In the genomic region with DNA sequence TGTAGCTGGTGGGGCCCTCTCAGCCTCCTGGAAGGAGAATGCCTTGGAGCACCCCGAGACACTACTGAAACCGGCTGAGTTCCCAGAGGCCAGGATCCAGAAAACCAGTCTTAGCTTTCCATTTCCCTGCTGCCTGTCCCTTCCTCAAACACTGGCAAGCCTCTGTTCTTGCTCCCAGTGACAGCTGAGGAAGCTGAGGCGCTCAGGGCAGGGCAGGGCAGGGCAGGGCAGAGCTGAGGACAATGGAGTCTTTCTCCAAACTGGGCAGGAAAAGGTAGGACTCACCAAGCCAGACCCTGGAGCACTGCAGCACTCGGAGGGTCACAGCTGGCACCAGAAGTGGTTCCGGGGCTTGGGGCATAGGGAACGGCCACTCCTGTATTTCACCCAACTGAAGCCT, we compare ENCODE assay signal across 19 mouse cellular contexts. TPM values are rescaled to one million over a fixed set of nuclear protein-coding genes. Genes with fewer than 3 reads are reported as not detected.
DNase-seq lines count a peak whose midpoint lies in the region; ATAC-seq and TF ChIP-seq lines count a peak whose summit lies in the region.
"Had no signal": no experiment of that assay in that cellular context is flagged by ENCODE, and none has a peak within 500 bp of the region (broad histone marks: within the 10 kb centered on the region; RNA-seq: fewer than 3 reads in every experiment).

No protein-coding gene starts in this region.

- no peaks in the 10 kb centered on the region for H3K9me3 ChIP-seq in embryonic facial prominence, embryonic 10.5 days
- no peaks in the 10 kb centered on the region for H3K9me3 ChIP-seq in embryonic facial prominence, embryonic 14.5 days (ENCODE audit: control insufficient read depth, low read length)
- H3K9me3 ChIP-seq: forebrain, embryonic 15.5 days; heart, embryonic 15.5 days; hindbrain, embryonic 10.5 days had no signal

- H3K79me2 ChIP-seq in myocyte (ENCODE audit: control insufficient read depth, insufficient read depth): peaks cover 23% of the 10 kb centered on the region

- 51% methylated on average over 6 of the region's 6 CpGs for WGBS in embryonic facial prominence, embryonic 10.5 days
- WGBS in embryonic facial prominence, embryonic 14.5 days: 51% methylated on average over 6 of the region's 6 CpGs

- H3K27me3 ChIP-seq in embryonic facial prominence, embryonic 10.5 days (replicated peaks; ENCODE audit: low read depth, poor library complexity, severe bottlenecking): no peaks in the 10 kb centered on the region
- no peaks in the 10 kb centered on the region for H3K27me3 ChIP-seq in embryonic facial prominence, embryonic 14.5 days (replicated peaks; ENCODE audit: control insufficient read depth, insufficient read depth, low read length)
- no peaks in the 10 kb centered on the region for H3K27me3 ChIP-seq in myocyte (ENCODE audit: control insufficient read depth, insufficient read depth, insufficient read length)
- H3K27me3 ChIP-seq: forebrain, embryonic 15.5 days; heart, embryonic 15.5 days had no signal

- 0 out of 2 replicates have a peak, but pooled peaks have one; percentile 11 for ATAC-seq in embryonic facial prominence, embryonic 14.5 days (ENCODE audit: low read depth)
- ATAC-seq: forebrain, embryonic 15.5 days; hindbrain, embryonic 16.5 days had no signal

- no peak overlapping the region for H3K4me2 ChIP-seq in embryonic facial prominence, embryonic 14.5 days (ENCODE audit: low read depth, low read length)
- H3K4me2 ChIP-seq in myocyte (ENCODE audit: low read depth): no peak overlapping the region
- H3K4me2 ChIP-seq: forebrain, embryonic 15.5 days; heart, embryonic 11.5 days; heart, embryonic 15.5 days had no signal

- H3K4me3 ChIP-seq in embryonic facial prominence, embryonic 10.5 days: 0 out of 2 replicates have a peak overlapping the region, but pooled peaks have one; percentile 5
- no peak overlapping the region for H3K4me3 ChIP-seq in embryonic facial prominence, embryonic 14.5 days (ENCODE audit: low read depth, low read length)
- H3K4me3 ChIP-seq in myocyte: no peak overlapping the region
- H3K4me3 ChIP-seq: forebrain, embryonic 15.5 days; heart, embryonic 15.5 days; hindbrain, embryonic 10.5 days had no signal

- H3K36me3 ChIP-seq in embryonic facial prominence, embryonic 10.5 days (replicated peaks): peaks cover 78% of the 10 kb centered on the region
- peaks cover 46% of the 10 kb centered on the region; the same call in 1 of the 2 replicates for H3K36me3 ChIP-seq in embryonic facial prominence, embryonic 14.5 days (ENCODE audit: control insufficient read depth, insufficient read depth, low read length)
- H3K36me3 ChIP-seq in myocyte (ENCODE audit: control insufficient read depth, insufficient read depth): peaks cover 3% of the 10 kb centered on the region
- H3K36me3 ChIP-seq: heart, embryonic 15.5 days had no signal

- H3K9ac ChIP-seq in embryonic facial prominence, embryonic 14.5 days (ENCODE audit: low read depth, low read length): no peak overlapping the region
- H3K9ac ChIP-seq: forebrain, embryonic 15.5 days; heart, embryonic 15.5 days had no signal

- peak; percentile 37 for DNase-seq in cerebellum, adult 9-11 months
- no peak for DNase-seq in cerebellum, adult 11-12 months
- no peak for DNase-seq in embryonic facial prominence, embryonic 10.5 days (ENCODE audit: low spot score)
- no peak for DNase-seq in embryonic facial prominence, embryonic 14.5 days (ENCODE audit: low spot score)
- no peak for DNase-seq in left cerebral cortex, adult 9 months (ENCODE audit: low spot score in 2 of 2)
- no peak for DNase-seq in left cerebral cortex, adult 8-10 months (ENCODE audit: low spot score in 2 of 2)
- DNase-seq in kidney, adult 11 months: no peak
- DNase-seq: adrenal gland, adult 8-10 months; adrenal gland, postnatal 36 days; cerebellum, adult 8-10 months; heart, adult 18-20 months had no signal

- peaks cover 21% of the 10 kb centered on the region for H3K4me1 ChIP-seq in embryonic facial prominence, embryonic 10.5 days
- H3K4me1 ChIP-seq in embryonic facial prominence, embryonic 14.5 days (ENCODE audit: control insufficient read depth, insufficient read depth, low read length): no peaks in the 10 kb centered on the region
- H3K4me1 ChIP-seq: heart, embryonic 15.5 days had no signal

- 0 out of 2 replicates have a peak overlapping the region, but pooled peaks have one; percentile 19 for H3K27ac ChIP-seq in embryonic facial prominence, embryonic 10.5 days (replicated peaks)
- H3K27ac ChIP-seq in embryonic facial prominence, embryonic 14.5 days (replicated peaks; ENCODE audit: low read depth, low read length): no peak overlapping the region
- H3K27ac ChIP-seq: forebrain, embryonic 15.5 days; heart, embryonic 15.5 days; hindbrain, embryonic 10.5 days had no signal

- TF ChIP-seq POLR2A in myocyte (IDR thresholded peaks at IDR 0.05; ENCODE audit: insufficient read length, low read depth): no peak

- H3ac ChIP-seq in myocyte (ENCODE audit: control insufficient read depth, insufficient read length): no peak overlapping the region

TF ChIP-seq in myocyte, 11 proteins besides CTCF, POLR2A, EP300 and RAD21:
- TF ChIP-seq POLR2AphosphoS2 (IDR thresholded peaks at IDR 0.05; ENCODE audit: insufficient read length, low read depth) (no peak), TCF12 (IDR thresholded peaks at IDR 0.05; ENCODE audit: insufficient read depth, poor library complexity, severe bottlenecking) (no peak), MYOG (IDR thresholded peaks at IDR 0.05; ENCODE audit: control insufficient read depth in 1 of 3, insufficient read depth in 1 of 3, insufficient read length in 2 of 3, low read depth in 2 of 3) (peak in 2 of 3 experiments; percentile 29 to 77), MYOD1 (IDR thresholded peaks at IDR 0.05; ENCODE audit: control insufficient read depth in 1 of 3, insufficient read length in 2 of 3, low read depth in 2 of 3) (peak in 2 of 3 experiments; percentile 27 to 46), TCF3 (IDR thresholded peaks at IDR 0.05; ENCODE audit: insufficient read length, low read depth) (no peak)
TF ChIP-seq in myocyte: peak in this region for 2.

RNA-seq across cellular contexts. Expression of a gene that starts 8.7 kb away (rescaled TPM):
- polyA plus RNA-seq in embryonic facial prominence, embryonic 10.5 days (2016; fragmentation: Nextera tagmentation; extraction: Ambion mirVana): 4.7 and 7.6 TPM in 2 replicates
- polyA plus RNA-seq in embryonic facial prominence, embryonic 14.5 days (2014; fragmentation: Nextera tagmentation; extraction: Ambion mirVana): 5.5 and 6.4 TPM in 2 replicates
- 48.5 TPM for polyA plus RNA-seq in myocyte (2012; fragmentation: generic; extraction: Trizol)
- 10 to 100 TPM; 60.1 to 71.6 (median 71.0) TPM for total RNA-seq in left cerebral cortex, adult 8-10 months (2022)

RNA-seq across cellular contexts. Expression of a gene that starts 44.8 kb away (rescaled TPM):
- polyA plus RNA-seq in embryonic facial prominence, embryonic 10.5 days (2016; fragmentation: Nextera tagmentation; extraction: Ambion mirVana): 0.07 TPM in 1 of 2 replicates, not detected in the other
- polyA plus RNA-seq in embryonic facial prominence, embryonic 14.5 days (2014; fragmentation: Nextera tagmentation; extraction: Ambion mirVana): 0.34 and 0.67 TPM in 2 replicates
- 0.10 TPM for polyA plus RNA-seq in myocyte (2012; fragmentation: generic; extraction: Trizol)
- total RNA-seq in left cerebral cortex, adult 8-10 months (2022): under 1 TPM in 1 of 4 experiments, not detected in 3; 0.07 TPM
- polyA plus RNA-seq: forebrain, embryonic 11.5 days; heart, embryonic 11.5 days; inflammation-experienced regulatory T-cells, adult 6 months had no signal

RNA-seq across cellular contexts. Expression of a gene that starts 46.8 kb away (rescaled TPM):
- 0.27 TPM in 1 of 2 replicates, not detected in the other for polyA plus RNA-seq in embryonic facial prominence, embryonic 10.5 days (2016; fragmentation: Nextera tagmentation; extraction: Ambion mirVana)
- 3.6 and 4.2 TPM in 2 replicates for polyA plus RNA-seq in embryonic facial prominence, embryonic 14.5 days (2014; fragmentation: Nextera tagmentation; extraction: Ambion mirVana)
- 2.6 TPM for polyA plus RNA-seq in myocyte (2012; fragmentation: generic; extraction: Trizol)
- total RNA-seq in left cerebral cortex, adult 8-10 months (2022): under 1 TPM in 1 of 4 experiments, not detected in 3; 0.55 TPM
- total RNA-seq: adrenal gland, postnatal 36 days had no signal
- polyA plus RNA-seq: forebrain, embryonic 11.5 days; forebrain, embryonic 15.5 days; heart, embryonic 11.5 days; heart, embryonic 15.5 days; hindbrain, embryonic 10.5 days; inflammation-experienced regulatory T-cells, adult 6 months had no signal
